Mouse (Mus musculus): ENCODE measurements around the gene Zfp583. TPM values are rescaled to one million over a fixed set of nuclear protein-coding genes. Genes with fewer than 3 reads are reported as not detected.

The Zfp583 gene
- polyA plus RNA-seq (2012; rRNA removed), result 0.52 and 0.60 TPM in 2 replicates

GRCm38 (mm10) chr7:6331233-6331956 is at the start of gene Zfp583:
TSS of gene Zfp583 (minus strand) at chr7:6331285.

GRCm38 (mm10) chr7:6363047-6363488 is 32.0 kb upstream of the Zfp583 start, which contains the start of gene Zfp78:
TSS of gene Zfp78 (plus strand) at chr7:6363280.

GRCm38 (mm10) chr7:6343501-6344071 is 12.5 kb upstream of the Zfp583 start, which contains the start of gene Gm3854:
TSS of gene Gm3854 (plus strand) at chr7:6343759.

DNA sequence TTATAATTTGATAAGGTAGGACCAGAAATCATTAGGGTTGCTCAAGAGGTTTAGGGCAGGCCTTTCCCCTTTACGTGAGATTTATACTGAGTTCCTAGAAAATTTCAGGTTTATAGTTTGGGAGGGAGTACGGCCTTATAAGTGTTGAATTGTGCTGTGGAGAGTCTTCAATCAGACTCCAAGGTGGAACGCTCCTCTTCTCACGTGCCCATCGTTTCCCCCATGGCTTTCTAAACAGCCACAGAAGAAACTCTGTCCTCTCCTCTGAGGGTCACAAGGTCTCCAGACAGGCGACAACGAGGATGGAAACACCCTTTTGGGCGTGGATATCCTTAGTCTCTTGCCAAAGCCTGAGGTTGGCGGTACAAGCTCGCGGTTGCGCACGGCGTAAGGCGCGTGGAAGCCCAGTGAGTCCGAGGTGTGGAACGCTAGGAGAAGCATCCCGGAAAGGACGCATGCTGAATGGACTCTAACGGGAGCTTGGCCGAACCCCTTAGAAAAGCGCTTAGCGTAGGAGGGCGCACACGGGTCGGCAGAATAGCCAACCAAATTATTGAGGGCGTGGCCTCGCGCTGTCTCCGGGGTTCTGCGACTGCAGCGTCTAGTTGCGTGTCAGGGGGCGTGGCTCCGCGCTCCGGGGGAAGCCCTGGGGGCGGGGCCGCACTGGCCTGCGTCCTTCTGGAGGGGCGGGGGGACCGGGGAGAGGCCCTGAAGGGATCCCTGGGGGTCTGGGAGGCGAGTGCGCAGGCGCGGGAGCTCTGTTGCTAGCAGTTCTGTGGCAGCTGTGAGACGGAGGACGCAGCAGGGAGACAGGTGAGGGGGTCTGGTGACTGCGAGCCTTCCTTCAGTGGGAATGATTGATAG is 45.0 kb downstream of the Zfp583 start, which contains the start of gene Zfp667:
Gene Zfp667 (plus strand): TSS at position 738 of the 864 bp plus-strand sequence.

Other genes starting within 250 kb of the Zfp583 start
- 16.4 and 21.9 TPM in 2 replicates for gene Zfp787, start 175.3 kb downstream of the Zfp583 start, polyA plus RNA-seq (2012; rRNA removed)
- gene Zfp444, start 159.1 kb downstream of the Zfp583 start, polyA plus RNA-seq (2012; rRNA removed), result 16.6 and 19.2 TPM in 2 replicates
- not detected in 2 replicates for gene Galp, start 134.2 kb downstream of the Zfp583 start, polyA plus RNA-seq (2012; rRNA removed)
- gene Zscan5b, start 109.0 kb downstream of the Zfp583 start, polyA plus RNA-seq (2012; rRNA removed), result not detected in 2 replicates
- gene Epp13, start 78.6 kb downstream of the Zfp583 start, polyA plus RNA-seq (2012; rRNA removed), result not detected in 2 replicates
- gene Zfp667, start 44.7 kb downstream of the Zfp583 start, polyA plus RNA-seq (2012; rRNA removed), result 1.1 TPM in 2 replicates
- gene Gm3854, start 12.5 kb upstream of the Zfp583 start, polyA plus RNA-seq (2012; rRNA removed), result 0.08 and 0.13 TPM in 2 replicates
- 0.50 and 0.55 TPM in 2 replicates for gene Zfp78, start 32.0 kb upstream of the Zfp583 start, polyA plus RNA-seq (2012; rRNA removed)
- gene Zfp28, start 52.0 kb upstream of the Zfp583 start, polyA plus RNA-seq (2012; rRNA removed), result 1.3 and 1.4 TPM in 2 replicates
- not detected in 2 replicates for gene Smim17, start 67.4 kb upstream of the Zfp583 start, polyA plus RNA-seq (2012; rRNA removed)
- gene Gm20715, start 79.0 kb upstream of the Zfp583 start, polyA plus RNA-seq (2012; rRNA removed), result not detected in 2 replicates
- gene Olfr1344, start 107.4 kb upstream of the Zfp583 start, polyA plus RNA-seq (2012; rRNA removed), result not detected in 2 replicates
- gene Olfr1336, start 124.9 kb upstream of the Zfp583 start, polyA plus RNA-seq (2012; rRNA removed), result not detected in 2 replicates
- gene Olfr1346, start 135.8 kb upstream of the Zfp583 start, polyA plus RNA-seq (2012; rRNA removed), result not detected in 2 replicates
- gene Olfr5, start 155.7 kb upstream of the Zfp583 start, polyA plus RNA-seq (2012; rRNA removed), result not detected in 2 replicates
- not detected in 2 replicates for gene Olfr1347, start 168.5 kb upstream of the Zfp583 start, polyA plus RNA-seq (2012; rRNA removed)
- not detected in 2 replicates for gene Olfr1348, start 177.5 kb upstream of the Zfp583 start, polyA plus RNA-seq (2012; rRNA removed)
- gene Olfr1349, start 191.7 kb upstream of the Zfp583 start, polyA plus RNA-seq (2012; rRNA removed), result not detected in 2 replicates
- gene Olfr1350, start 233.6 kb upstream of the Zfp583 start, polyA plus RNA-seq (2012; rRNA removed), result not detected in 2 replicates